22 mouse cellular contexts compared by ENCODE assay signal in genomic region chr16:23855242-23855641, GRCm38 (mm10). TPM values are rescaled to one million over a fixed set of nuclear protein-coding genes. Genes with fewer than 3 reads are reported as not detected.
"Had no signal": no experiment of that assay in that cellular context is flagged by ENCODE, and none has a peak within 500 bp of the region (broad histone marks: within the 10 kb centered on the region; RNA-seq: fewer than 3 reads in every experiment).

No protein-coding gene starts in this region.

- H3K27ac ChIP-seq: kidney, postnatal 0 days; layer of hippocampus, adult 2 months; liver, embryonic 13.5 days; macrophage; neural tube, embryonic 12.5 days; neural tube, embryonic 15.5 days had no signal

- H3K4me3 ChIP-seq: layer of hippocampus, adult 2 months; liver, embryonic 13.5 days; neural tube, embryonic 12.5 days; neural tube, embryonic 15.5 days had no signal

- H3K27me3 ChIP-seq: liver, embryonic 13.5 days; neural tube, embryonic 12.5 days; neural tube, embryonic 15.5 days had no signal

- H3K4me1 ChIP-seq: liver, embryonic 13.5 days; neural tube, embryonic 12.5 days; neural tube, embryonic 15.5 days had no signal

- H3K9me3 ChIP-seq: liver, embryonic 13.5 days; neural tube, embryonic 12.5 days; neural tube, embryonic 15.5 days had no signal

- ATAC-seq: intestine, postnatal 0 days had no signal

- H3K36me3 ChIP-seq: liver, embryonic 13.5 days; neural tube, embryonic 12.5 days; neural tube, embryonic 15.5 days had no signal

- H3K4me2 ChIP-seq: liver, embryonic 13.5 days; midbrain, embryonic 11.5 days; neural tube, embryonic 12.5 days; neural tube, embryonic 15.5 days had no signal

- H3K9ac ChIP-seq: liver, embryonic 13.5 days; neural tube, embryonic 12.5 days; neural tube, embryonic 15.5 days had no signal

- DNase-seq: kidney, adult 2 months; kidney, postnatal 25 days; layer of hippocampus, adult 9-11 months; liver, embryonic 13.5 days; lung, adult 2 months; midbrain, embryonic 14.5 days; right cerebral cortex, adult 18-20 months; thymus, adult 18-20 months; thymus, postnatal 36 days had no signal

RNA-seq across cellular contexts. Expression of gene Sst, which starts 35.5 kb away (rescaled TPM):
- total RNA-seq: liver, adult 2 months; megakaryocyte-erythroid progenitor cell, adult 5-6 weeks had no signal
- polyA plus RNA-seq: kidney, adult 2 months; kidney, postnatal 0 days; liver, adult 2 months; lung, adult 2 months; lung, embryonic 16.5 days; macrophage; spleen, adult 2 months; testis, adult 2 months; urinary bladder, adult 2 months had no signal
